Mouse (Mus musculus) thymus, adult 18-20 months (tissue): Measurements from ENCODE around the gene Peli1.
"Not testable (repeated sequence)": the region's sequence is repeated elsewhere in the genome, so short reads cannot be mapped to it uniquely, and the experiment has no call there.

Experiments
- DNase-seq, 2 experiments: peaks; one replicate each; pipeline ENCODE4 v3.0.0; 2022; ENCODE audit warnings: mixed read lengths in 2 of 2

Gene Peli1

DNA sequence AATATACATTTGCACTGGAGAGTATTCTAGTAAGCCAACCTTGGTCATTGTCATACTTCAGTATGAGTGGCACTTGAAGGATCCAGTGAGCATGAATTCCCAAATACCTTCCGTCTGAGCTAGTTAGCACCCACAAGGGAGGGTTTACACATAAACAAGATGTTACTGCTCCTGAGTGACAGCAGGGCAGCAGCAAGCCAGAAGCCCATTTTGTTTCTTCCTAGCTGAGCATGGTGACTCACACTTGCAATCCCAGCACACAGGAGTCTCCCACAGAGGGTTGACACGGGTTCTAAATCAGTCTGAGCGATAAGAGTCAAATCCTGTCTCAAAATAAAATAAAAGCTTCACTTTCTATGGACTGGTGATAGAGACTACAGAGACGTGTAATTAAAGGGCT is 66.5 kb downstream of the Peli1 start:
- DNase-seq, result no peak

DNA sequence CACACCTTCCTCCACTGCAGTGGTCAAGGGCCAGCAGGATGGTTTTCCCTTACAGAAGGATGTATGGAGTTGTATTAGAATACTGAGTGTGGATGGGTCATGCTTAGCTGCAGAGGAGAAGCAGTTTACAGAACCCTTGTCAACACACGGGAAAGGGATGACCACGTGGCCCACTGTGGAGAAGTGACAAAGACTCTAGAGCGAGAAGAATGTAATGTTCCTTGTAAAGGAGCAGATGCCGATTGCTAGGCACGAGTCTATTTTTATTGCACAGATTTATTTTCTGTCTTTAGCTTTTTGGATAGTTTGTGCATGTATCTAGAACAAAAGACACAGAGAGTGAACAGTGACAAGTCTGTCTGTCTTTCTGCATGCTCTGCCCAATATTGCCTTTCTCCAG is 71.0 kb downstream of the Peli1 start:
- no peak for DNase-seq

DNA sequence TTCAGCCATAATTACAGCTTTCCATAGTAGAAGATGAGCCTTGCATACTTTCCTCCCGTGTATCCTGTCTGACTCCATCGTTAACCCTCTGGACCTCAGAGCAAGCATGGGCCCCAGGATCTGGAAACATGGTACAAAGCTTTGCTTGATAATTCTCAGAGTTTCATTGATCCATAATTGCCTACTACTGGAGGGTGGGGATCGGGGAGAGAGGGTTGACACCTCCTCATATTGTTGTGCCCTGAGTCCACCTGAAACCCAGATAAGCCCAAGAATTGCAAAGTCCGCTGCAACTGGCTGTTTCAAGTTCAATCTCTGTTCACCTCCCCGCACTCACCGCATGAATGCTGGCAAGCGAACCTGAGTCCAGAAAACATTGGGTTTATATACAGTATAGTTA is 72.1 kb downstream of the Peli1 start:
- no peak for DNase-seq

DNA sequence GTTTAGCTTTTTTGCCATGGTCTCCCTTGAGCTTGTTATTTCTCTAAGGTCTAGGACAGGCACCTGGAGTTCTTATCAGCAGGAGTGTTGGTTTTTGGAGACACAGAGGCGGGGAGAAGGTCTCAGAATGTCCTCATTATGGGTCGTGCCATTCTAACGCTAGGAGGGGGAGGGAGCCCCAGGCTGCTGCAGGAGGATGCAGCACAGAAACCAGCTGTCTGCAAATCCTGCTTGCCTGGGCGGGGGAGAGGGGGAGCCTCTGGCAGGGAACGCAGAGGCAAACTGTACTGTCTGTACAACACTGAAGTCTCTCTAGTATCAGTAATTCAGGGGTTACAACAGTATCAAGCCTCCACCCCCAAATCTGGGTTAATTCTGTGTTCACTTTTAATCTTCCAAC is 72.6 kb downstream of the Peli1 start:
- DNase-seq, result peak; percentile 49 to 62

- no peak for DNase-seq
These were observed 73.4 kb downstream of the Peli1 start for GRCm38 (mm10) chr11:21164312-21164993.

- DNase-seq, result no peak
These were observed 74.0 kb downstream of the Peli1 start for GRCm38 (mm10) chr11:21164994-21165560.

- DNase-seq, result no peak
These were observed 75.5 kb downstream of the Peli1 start for GRCm38 (mm10) chr11:21166495-21167096.

DNA sequence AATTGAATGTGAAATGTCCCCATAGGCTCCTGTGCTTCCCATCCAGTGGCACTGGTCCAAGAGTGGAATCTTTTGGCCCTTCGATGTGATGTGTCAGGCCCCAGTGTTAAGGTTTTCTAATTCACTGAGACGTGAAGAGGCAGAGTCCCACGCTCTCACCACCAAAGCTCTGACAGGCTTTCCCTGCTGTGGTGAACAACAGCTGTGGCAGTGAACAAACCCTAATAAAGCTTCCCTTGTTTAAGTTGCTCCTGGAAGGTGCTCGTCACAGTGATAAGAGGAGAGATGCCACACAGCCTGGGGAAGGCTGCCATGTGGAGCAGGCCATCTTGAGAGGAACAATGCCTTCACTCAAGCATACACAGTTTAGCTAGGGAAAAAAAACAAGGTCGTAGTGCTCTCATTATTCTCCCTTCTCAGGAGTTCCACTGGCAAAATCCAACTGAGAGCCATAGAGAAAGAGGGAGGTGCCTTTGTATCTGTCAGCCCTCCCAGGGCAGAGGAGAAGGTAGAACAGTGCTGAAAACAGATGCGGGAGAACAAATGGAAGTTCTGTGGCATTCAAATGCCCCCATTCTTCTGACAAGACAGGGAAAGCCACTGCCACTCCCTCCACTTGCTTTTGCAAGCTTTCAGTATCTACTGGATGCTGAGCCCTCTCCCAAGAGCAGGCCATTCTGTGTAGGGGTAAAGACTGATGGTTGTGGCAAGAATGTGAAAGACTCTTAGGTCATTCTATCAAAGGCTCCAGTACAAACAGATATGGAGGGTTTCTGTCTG is 77.9 kb downstream of the Peli1 start:
- no peak for DNase-seq

- DNase-seq, result not testable (repeated sequence)
These were observed 78.4 kb downstream of the Peli1 start for GRCm38 (mm10) chr11:21169608-21169860.

GRCm38 (mm10) chr11:21172281-21172680 is 81.2 kb downstream of the Peli1 start:
- DNase-seq, result no peak

GRCm38 (mm10) chr11:21173926-21174325 is 82.8 kb downstream of the Peli1 start:
- no peak for DNase-seq

DNA sequence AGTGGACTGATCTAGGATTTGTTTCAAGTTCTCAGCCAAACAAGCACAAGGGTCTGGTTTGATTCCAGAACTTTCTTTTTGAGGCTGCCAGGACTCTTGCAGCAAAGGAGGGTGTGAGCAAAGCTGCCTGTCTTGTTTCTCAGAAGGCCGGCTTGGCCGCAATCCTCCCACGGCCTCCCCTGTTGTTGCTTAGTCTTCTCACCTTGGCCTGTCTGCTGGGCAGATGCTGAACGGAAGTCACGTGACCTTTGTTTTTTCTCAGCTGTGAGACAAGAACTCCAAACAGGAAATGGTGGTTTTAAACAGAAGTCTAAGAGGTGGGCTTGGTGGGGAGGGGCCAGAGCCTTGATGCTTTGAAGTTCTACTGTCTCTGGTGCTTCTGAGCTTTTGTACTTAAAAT is 83.3 kb downstream of the Peli1 start:
- DNase-seq, result peak; percentile 76 to 92

DNA sequence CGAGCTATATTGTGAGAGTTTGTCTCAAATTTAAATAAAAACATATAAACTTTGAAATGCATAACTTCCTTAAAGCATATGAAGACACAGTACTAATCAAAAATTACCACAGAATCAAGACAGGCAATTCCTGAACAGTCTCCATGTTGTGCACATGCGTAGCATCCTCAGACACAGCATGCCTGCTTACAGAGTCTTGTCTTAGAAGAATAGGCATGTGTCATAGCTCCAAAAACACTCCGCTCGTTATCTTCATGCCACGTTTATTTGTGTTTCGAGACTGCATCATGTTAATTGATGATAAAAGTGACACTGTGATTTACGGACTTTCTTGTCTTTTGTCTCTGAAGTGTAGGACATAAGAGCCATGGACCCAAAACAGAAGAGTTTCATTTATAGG is 84.0 kb downstream of the Peli1 start:
- no peak for DNase-seq

- DNase-seq, result no peak
These were observed 85.4 kb downstream of the Peli1 start for GRCm38 (mm10) chr11:21176491-21176890.

DNA sequence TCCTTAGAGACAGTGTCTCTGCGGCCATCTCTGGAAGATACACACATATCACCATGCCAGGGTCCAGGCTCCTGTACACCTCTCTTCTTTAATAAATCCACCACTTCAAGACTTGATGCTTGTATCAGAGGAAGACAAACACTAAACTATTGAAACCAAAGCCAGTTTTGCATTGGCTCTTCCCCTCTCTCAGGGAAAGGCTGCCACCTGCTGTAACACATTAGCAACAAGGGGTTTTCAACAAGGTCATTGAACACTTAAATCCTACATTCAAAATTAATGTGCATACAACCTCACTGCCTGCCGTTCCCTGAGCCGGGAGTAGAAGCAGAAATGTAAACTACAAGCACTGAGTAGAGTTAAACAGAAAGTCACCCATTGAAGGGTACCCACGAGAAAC is 87.3 kb downstream of the Peli1 start:
- DNase-seq, result peak in 1 of 2 experiments; percentile 64

GRCm38 (mm10) chr11:21178998-21179645 is 88.0 kb downstream of the Peli1 start:
- no peak for DNase-seq

DNA sequence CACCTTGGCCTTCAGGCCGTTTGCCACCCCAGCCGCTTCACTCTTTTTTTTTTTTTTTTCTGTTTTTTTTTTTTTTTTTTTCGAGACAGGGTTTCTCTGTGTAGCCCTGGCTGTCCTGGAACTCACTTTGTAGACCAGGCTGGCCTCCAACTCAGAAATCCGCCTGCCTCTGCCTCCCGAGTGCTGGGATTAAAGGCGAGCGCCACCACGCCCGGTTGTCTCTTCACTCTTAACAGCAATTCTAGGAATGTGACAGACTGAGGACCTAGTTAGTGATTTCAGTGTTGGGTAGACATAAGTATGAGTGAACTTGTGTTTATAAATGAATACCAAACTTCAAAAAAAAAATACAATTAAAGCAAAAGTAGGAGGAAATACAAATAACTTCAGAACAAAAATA is 88.8 kb downstream of the Peli1 start:
- DNase-seq, result not testable (repeated sequence)

GRCm38 (mm10) chr11:21180650-21181049 is 89.6 kb downstream of the Peli1 start:
- peak; percentile 41 to 77 for DNase-seq

DNA sequence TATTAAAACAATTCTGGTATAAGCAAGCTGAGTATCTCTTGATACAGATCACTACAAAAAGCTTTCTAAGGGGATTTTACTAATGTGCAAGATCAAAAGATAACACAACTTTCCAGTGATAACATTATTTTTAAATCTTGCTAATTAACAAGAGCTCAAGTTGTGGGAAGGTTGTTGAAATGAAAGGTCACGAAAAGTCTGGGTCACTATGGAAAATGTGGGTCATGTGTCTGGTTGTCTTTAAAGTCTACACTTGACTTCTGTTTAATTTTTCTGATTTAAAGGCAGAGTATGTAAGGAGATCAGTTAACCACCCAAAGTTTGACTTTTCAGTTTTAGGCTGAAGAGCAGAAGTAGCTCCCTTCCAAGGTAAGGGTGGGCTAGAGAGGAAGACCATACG is 90.5 kb downstream of the Peli1 start:
- DNase-seq, result no peak

- DNase-seq, result no peak
These were observed 91.6 kb downstream of the Peli1 start for GRCm38 (mm10) chr11:21182709-21183108.

DNA sequence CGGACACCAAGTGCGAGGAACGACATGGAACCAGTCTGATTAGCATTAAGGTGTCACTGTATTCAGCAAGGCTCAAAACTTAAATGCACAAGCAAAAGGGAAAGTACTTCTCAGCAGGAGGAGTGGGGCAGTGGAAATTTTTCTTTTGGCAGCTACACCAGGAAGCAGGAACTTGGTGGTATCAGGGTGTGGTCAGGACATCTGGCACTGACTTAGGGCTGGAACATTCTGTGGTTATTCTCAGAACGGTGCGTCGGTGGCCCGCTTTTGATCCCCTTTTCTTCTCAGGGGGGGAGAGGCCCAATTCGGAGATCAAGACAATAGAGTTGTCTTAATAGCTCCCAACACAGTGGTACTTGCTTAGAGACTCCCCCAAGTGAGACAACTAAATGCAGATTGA is 100.7 kb downstream of the Peli1 start:
- not testable (repeated sequence) for DNase-seq

- DNase-seq, result no peak
These were observed 103.8 kb downstream of the Peli1 start for GRCm38 (mm10) chr11:21194851-21195250.
